Mouse (Mus musculus) bone marrow macrophage, adult 2 months (primary cell): ENCODE data around the gene Dagla.

Source experiments
- CTCF ChIP-seq: IDR thresholded peaks from 2 replicates; pipeline ENCODE4 v1.5.1; 2012; ENCODE audit warnings: low read depth, mild to moderate bottlenecking, low read length, moderate library complexity
- POLR2A ChIP-seq: IDR thresholded peaks from 2 replicates; pipeline ENCODE4 v1.6.1; 2012; ENCODE audit warnings: mild to moderate bottlenecking, low read depth, low read length, borderline replicate concordance

DNA sequence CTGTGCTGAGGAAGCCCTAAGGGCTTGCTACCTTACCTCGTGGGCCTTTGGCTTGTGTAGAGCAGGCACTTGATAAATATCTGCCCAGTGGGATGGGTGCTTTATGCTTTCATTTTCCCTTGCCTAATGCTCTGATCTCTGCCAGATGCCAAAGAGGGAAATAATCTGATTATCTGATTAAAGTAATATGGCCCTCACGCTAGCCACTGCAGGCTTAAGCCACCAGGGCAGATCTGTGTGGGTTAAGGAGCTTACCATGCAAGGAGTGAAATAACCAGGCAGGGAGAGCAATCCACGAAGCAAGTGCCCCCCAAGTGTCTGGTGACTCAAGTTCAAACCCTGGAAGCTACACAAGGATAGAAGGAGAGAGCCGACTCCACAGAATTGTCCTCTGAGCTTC lies 27.0 kb upstream of the Dagla start:
- TF ChIP-seq CTCF (no peak), POLR2A (no peak)
